Mouse (Mus musculus): ENCODE results near the gene Sox6.

GRCm38 (mm10) chr7:115766316-115766715, 272.3 kb downstream of the Sox6 start:
- TF ChIP-seq CTCF (IDR thresholded peaks at IDR 0.05; ENCODE audit: borderline replicate concordance, insufficient read depth, low read depth, low read length) (no peak), POLR2A (IDR thresholded peaks at IDR 0.05; ENCODE audit: borderline replicate concordance, insufficient read depth, low read length) (no peak)

Measured in cerebellum, adult 2 months (tissue).